Mouse (Mus musculus): ENCODE measurements around the gene Dusp22.

Dusp22 gene

DNA sequence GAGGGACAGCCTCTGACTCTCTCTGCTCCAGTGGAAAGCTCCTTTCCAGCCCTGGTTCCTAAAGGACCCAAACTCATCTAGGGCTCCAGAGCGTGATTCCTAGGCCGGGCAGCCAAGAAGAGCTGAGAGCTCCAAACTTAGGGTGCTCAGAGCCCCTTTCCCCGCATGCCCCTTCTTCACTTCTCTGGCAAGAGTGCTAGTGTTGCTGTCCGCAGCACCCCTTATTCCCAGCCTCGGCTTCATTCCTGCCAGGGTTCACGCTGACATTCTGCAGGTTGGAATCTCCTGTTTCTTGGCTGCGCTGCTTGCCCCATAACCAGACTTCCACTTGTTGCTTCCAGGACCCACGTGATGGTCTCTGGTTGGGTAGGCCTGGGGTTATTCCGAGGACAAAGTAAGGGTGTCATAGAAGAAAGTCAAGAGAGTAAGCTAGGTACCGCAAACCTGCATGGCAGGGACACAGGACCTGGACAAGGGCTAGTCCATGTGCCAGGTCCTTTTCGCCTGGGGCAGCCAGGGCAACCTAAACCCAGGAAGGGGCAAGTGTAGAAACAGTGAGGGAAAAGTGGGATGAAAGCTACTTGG is 89.8 kb downstream of the Dusp22 start:
- no peak for DNase-seq (ENCODE audit: low spot score in 2 of 2)

DNA sequence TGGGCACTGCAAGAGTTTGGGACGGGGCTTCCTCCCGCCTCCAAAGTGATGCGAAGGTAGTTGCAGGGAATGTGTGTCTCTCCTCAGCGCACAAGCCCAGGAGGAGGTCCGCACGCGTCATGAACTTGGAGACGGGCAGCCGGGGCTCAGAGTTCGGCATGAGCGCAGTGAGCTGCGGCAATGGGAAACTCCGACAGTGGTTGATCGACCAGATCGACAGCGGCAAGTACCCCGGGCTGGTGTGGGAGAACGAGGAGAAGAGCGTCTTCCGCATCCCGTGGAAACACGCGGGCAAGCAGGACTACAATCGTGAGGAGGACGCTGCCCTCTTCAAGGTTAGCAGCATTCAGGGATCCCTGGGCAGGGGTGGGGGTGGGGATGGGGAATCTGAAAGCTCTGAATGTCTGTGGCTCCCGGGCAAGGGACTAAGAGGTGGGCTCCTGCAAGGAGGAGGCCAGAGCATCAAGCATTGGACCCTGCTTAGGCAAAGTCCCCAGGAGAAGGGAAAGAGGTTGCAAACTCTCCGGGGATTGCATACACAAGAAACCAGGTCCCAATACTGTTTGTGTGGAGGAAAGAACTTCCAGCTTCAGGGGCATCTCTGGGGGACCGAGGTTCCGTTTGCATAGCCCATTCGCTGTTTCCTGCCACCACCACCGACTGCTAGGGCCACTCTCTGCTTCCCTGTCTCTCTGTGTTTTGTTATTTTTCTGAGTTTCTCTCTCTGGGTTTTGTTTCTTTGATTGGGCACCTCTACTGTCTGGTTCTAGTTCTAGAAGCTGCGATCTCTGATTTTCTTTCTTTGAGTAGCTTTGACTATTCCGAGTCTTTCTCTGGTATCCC is 90.9 kb downstream of the Dusp22 start:
- no peak for DNase-seq (ENCODE audit: low spot score in 2 of 2)

DNA sequence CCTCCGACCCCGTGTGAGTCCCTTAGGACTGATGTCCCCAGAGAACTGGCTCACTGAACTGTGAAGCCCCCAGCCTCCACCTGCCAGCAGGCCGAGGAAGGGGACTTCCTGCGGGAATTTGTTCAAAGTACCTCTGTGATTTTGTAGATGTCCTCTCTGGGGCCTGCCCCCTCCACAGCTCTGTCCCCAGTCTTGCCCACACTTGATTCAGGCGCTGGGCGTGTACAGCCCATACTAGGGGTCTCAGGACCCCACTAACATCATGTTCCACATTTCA is 91.4 kb downstream of the Dusp22 start:
- DNase-seq (ENCODE audit: low spot score in 2 of 2) = no peak

DNA sequence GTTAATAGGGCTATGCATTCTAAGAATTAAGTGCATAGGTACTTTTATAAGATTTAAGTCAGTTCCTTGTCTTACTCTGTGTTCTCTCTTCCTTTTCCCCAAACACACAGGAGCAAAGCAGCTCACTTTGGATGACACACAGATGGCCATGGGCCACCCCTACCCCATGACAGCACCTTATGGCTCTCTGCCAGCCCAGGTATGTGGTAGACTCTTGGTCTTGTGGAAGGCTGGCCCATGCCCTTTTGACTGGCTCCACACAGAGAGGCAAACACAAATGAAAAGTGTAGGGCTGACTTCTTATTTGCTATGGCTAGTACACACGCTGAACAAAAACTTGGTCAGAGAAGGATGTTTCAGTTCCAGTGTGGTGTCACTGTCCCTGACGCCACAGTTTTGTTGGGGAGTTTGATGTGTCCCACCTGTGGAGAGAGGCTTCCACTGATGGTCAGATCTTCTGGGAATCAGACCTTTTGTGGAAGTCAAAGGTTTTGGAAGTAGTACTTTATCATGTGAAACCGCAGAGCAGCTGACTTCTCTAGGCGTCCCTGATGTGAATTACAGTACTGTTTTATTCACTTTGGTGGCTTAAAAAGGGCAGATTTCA is 92.9 kb downstream of the Dusp22 start:
- no peak for DNase-seq (ENCODE audit: low spot score in 2 of 2)

DNA sequence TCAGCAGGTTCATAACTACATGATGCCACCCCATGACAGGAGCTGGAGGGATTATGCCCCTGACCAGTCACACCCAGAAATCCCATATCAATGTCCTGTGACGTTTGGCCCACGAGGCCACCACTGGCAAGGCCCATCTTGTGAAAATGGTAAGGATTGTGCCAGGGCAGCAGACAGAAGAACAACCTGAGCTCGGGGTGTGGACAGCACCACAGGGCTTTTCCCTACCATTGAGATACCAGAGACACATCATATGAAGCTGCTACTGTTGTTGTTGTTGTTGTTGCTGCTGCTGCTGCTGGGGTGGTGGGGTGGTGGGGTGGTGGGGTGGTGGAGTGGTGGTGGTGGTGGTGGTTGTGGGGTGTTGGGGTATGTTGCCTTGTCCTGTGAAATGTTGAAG is 93.6 kb downstream of the Dusp22 start:
- DNase-seq (ENCODE audit: low spot score in 2 of 2) = no peak

DNA sequence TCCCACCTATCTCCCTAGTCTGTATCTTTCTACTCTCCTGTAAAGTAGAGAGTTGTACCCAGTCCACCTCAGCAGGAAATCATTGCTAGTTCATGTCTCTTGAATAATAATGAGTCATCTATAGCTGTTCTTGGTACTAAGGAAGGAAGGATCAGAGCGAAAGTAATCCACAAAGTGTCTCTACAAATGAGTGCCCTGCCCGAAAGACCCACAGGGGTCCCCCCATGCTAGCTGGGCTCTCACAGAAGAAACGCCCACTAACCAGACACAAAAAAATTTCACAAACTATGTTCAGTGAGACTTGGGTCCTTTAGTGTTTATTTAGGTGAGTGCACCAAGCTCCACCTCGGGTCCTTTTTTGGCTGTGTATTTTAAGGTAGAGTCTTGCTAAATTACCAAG is 94.3 kb downstream of the Dusp22 start:
- no peak for DNase-seq (ENCODE audit: low spot score in 2 of 2)

DNA sequence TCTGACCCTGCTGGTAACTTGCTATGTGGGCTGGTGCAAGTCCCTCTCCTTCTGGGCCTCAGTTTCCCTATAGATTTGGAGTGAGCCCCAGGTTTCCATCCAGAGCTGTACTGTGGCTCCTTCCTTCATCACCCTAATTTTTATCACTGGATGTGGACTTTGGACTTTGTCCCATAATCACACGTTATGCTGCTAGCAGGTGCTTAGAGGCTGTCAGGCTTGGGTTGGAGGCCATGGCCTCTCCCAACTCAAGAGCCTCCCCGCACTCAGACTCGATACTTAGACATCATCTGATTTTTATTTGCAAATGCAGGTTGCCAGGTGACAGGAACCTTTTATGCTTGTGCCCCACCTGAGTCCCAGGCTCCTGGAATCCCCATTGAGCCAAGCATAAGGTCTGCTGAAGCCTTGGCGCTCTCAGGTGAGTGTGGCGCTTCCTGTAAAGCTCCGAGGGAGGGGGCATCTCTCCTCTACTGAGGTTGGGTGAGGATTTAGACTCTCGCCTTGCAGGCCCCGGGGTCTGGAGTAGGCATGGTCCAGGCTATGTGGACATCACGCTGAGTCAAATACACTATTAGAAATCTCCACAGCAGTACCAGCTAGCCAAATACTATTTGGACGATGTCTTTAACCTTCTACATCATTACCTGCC is 95.2 kb downstream of the Dusp22 start:
- no peak for DNase-seq (ENCODE audit: low spot score in 2 of 2)

DNA sequence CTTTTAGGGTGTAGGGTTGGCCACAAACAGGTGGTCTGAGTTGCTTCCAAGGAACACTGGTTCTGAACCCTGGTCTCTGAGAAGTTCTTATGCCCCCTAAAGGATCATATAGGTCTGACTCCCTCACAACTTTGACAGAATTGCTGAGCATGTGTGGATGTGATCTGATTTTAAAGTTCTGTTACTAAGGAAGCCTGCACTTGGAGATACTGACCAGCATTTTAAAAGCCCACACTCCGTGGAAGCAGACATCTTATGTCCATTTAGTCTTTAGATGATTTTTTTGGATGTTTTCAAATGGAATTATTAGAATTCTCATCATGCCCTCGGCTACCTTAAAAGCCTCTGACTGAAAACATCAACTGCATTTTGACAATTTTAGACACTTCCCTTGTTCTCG is 95.8 kb downstream of the Dusp22 start:
- DNase-seq (ENCODE audit: low spot score in 2 of 2) = no peak

DNA sequence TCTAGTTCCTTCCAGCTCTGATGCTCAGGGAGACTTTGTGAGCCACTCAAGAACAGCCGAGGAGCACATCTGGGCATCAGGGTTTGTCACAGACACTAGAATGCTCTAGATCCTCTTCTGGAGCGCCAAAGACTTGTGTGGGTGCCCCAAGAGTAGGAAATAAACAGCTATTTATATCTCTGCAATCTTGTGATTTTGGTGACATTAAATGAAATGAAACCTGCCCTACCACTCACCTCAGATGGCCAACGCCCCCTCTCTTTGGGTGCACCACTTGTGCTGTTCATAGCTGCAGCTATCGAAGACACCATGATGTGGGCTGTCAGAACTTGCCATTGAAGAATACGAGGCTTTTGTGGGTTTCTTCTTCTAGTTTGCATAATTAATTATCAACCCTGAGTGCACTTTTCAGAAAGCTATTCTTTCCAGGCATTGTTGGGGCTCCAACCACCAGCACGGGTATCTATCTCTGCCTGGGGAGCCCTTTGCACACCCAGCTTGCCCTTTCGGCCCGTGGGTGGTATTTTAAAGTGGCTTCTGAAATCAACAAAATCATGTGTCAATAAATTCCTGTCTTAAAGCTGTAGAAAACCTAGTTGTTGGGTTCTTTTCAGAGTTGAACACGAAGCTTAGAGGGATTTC is 96.3 kb downstream of the Dusp22 start:
- no peak for DNase-seq (ENCODE audit: low spot score in 2 of 2)

DNA sequence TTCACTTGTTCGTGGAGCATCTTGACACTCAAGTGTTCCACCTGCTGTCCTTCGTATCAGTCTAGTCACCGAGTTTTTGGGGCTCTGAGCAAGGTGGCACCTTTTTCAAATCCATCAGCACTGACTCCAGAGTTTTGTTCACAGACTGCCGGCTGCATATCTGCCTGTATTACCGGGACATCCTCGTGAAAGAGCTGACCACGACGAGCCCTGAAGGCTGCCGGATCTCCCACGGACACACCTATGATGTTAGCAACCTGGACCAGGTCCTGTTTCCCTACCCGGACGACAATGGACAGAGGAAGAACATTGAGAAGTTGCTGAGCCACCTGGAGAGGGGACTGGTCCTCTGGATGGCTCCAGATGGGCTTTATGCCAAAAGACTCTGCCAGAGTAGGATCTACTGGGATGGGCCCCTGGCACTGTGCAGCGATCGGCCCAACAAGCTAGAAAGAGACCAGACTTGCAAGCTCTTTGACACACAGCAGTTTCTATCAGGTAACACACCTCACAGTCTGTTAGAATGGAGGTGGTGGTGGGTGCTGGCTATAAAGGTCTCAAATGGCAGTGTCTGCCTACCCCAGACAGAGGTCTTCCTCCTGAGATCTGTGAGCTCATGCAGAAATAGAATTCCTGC is 97.6 kb downstream of the Dusp22 start:
- no peak for DNase-seq (ENCODE audit: low spot score in 2 of 2)

DNA sequence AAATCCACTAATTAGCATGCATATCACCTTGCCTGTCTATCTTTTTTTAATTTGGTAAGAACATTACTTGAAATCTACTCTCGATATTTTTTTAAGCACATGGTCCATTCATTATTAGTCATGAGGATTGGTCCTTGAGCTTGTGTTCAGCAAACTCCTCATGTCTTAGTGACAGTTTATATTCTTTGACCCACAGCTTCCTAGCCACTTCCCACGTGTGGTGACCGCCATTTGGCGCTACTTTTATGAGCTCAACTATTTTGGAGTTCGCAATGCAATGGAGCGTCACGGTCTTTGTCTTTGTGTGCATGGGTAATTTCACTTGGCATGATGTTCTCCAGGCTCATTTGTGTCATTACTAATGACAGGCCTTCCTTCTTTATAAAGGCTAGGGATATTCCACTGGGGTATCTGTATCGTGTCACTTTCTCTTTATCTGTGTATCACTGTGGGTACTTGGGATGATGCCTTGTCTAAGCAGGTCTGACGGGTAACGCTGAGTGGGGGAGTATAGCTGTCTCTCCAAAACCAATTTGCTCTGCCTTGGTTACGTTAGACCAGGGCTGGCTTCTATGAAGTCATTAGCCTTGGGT is 99.1 kb downstream of the Dusp22 start:
- DNase-seq (ENCODE audit: low spot score in 2 of 2) = no peak

DNA sequence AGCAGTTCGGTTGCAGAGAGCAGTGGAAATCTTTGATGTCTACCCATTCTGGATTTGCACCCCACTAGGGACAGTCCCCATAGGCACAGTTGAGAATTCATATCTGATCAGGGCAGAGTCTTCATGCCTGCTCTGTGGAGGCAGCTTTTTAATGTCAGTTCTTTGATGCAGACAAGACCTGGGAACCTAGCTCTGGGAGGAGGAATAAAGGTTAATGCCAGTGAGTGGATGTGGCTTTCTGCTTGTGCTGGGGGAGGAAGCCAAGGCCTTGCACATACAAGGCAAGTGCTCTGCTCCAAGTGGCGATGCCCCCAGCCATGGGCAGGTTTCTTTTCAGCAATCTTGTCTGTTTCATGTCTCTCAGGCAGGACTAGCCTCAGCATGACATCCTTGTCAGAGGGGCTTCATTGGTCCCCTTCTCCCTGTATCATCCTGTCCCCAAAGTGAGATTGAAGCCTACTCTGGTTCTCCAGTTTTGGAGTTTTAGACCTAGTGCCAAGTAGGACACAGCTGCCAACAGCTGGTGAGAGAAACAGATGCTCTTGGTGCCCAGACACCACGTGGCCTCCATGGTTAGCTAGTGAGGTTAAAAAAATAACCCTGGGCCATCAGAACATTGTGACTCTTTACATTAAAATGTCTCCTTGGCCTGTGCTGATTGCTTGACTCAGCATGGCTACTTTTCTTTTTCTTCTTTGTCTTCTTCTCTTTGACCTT is 100.7 kb downstream of the Dusp22 start:
- DNase-seq (ENCODE audit: low spot score in 2 of 2) = no peak

All from heart, adult 9 months (tissue).